Mouse (Mus musculus) midbrain, embryonic 10.5 days (tissue): Measurements from ENCODE around the gene Grin3b. TPM values are rescaled to one million over a fixed set of nuclear protein-coding genes. Genes with fewer than 3 reads are reported as not detected.
A peak's percentile ranks its signal among the peaks of the same experiment; 100 is the strongest.

ENCODE experiments used
- DNase-seq: peaks from one replicate; pipeline ENCODE4 v3.0.0-alpha.2; 2017; ENCODE audit warnings: low spot score
- H3K27ac ChIP-seq: fragments of 300-500 bp; sonication (generic); replicated peaks from 2 replicates; pipeline ENCODE4 v1.5.1; 2016; ENCODE audit warnings: mild to moderate bottlenecking
- H3K27me3 ChIP-seq: fragments of 300-500 bp; sonication (generic); 2 replicates; pipeline ENCODE4 v1.6.1; 2016; ENCODE audit warnings: low read depth, mild to moderate bottlenecking; ENCODE audit not compliant: poor library complexity, severe bottlenecking
- H3K36me3 ChIP-seq: fragments of 300-500 bp; sonication (generic); 2 replicates; pipeline ENCODE4 v1.6.1; 2016; ENCODE audit warnings: mild to moderate bottlenecking, moderate library complexity
- H3K4me1 ChIP-seq: fragments of 300-500 bp; sonication (generic); 2 replicates; pipeline ENCODE4 v1.6.1; 2016
- H3K4me3 ChIP-seq: fragments of 300-500 bp; sonication (generic); 2 replicates; pipeline ENCODE4 v1.5.1; 2016; ENCODE audit warnings: mild to moderate bottlenecking, moderate library complexity
- H3K9me3 ChIP-seq: fragments of 300-500 bp; sonication (generic); replicated peaks from 2 replicates; pipeline ENCODE4 v1.6.1; 2016; ENCODE audit warnings: mild to moderate bottlenecking
- WGBS: fragments of 180-500 bp; shearing (Covaris S2); methylation state at CpG from one replicate; pipeline ENCODE4 v1.1.7; 2016; 5-methylcytosine and 5-hydroxymethylcytosine counted together
- polyA plus RNA-seq: library from polyadenylated mRNA; unstranded; fragments of >200 nt; fragmentation: Nextera tagmentation; extraction: Ambion mirVana; gene quantifications from 2 replicates; pipeline ENCODE4 v1.2.1, GENCODE M21; 2016

Gene Grin3b
- polyA plus RNA-seq, 1 experiment from 2014 or later = 0.30 TPM

DNA sequence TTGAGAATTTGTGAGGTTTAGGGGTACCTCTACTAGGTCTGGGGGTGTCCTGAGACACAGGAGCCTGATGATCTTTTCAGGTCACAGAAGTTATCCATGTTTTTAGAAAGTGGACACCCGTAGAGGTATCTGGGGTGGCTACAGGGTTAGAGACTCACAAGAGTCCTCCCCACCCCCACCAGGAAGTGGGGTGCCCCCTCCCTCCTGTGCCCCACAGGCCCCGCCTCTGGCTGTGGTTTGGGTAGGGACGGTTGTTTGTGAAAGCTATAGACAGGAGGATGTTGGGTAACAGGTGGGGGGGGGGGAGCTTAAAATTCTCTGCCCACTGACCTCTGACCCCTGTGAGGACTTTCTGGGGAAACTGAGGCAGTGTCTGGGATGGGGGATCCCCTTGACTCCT, 46.8 kb downstream of the Grin3b start:
- H3K4me3 ChIP-seq = 0 out of 2 replicates have a peak overlapping the region, but pooled peaks have one; percentile 2
- H3K36me3 ChIP-seq = peaks cover 3% of the 10 kb centered on the region; the same call in 1 of the 2 replicates
- no peak for DNase-seq
- no peaks in the 10 kb centered on the region for H3K9me3 ChIP-seq
- 63% methylated on average over 3 of the region's 3 CpGs for WGBS
- no peak overlapping the region for H3K27ac ChIP-seq
- H3K27me3 ChIP-seq = peaks cover 85% of the 10 kb centered on the region
- peaks cover 35% of the 10 kb centered on the region for H3K4me1 ChIP-seq

DNA sequence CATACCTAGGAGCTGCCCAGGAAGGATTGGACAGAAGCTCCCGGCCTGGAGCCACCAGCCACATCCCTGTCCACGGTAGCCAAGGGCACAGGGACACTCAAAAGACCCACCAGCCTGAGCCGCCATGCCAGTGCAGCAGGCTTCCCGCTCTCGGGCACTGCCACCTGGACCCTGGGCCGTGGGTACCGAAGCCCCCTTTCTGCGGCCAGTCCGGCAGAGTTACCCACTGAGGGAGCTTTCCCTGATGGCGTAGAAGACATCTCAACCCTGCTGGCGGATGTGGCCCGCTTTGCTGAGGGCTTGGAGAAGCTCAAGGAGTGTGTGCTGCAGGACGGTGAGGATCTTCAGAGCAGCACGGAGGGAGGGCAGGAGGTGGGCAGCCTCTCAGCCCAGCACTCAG, 47.3 kb downstream of the Grin3b start:
- no peak overlapping the region for H3K27ac ChIP-seq
- peaks cover 35% of the 10 kb centered on the region for H3K4me1 ChIP-seq
- no peaks in the 10 kb centered on the region for H3K9me3 ChIP-seq
- 82% methylated on average over 14 of the region's 14 CpGs for WGBS
- 0 out of 2 replicates have a peak overlapping the region, but pooled peaks have one; percentile 2 for H3K4me3 ChIP-seq
- H3K27me3 ChIP-seq = peaks cover 81% of the 10 kb centered on the region
- peaks cover 5% of the 10 kb centered on the region for H3K36me3 ChIP-seq
- no peak for DNase-seq

GRCm38 (mm10) chr10:80018739-80019297, 48.3 kb downstream of the Grin3b start:
- 6% methylated on average over 14 of the region's 15 CpGs for WGBS
- Histone ChIP-seq H3K9me3 (no peaks in the 10 kb centered on the region), H3K27me3 (peaks cover 71% of the 10 kb centered on the region), H3K36me3 (peaks cover 7% of the 10 kb centered on the region), H3K4me1 (peaks cover 35% of the 10 kb centered on the region), H3K4me3 (peak overlapping the region; percentile 49), H3K27ac (peak overlapping the region; percentile 85)
- peak; percentile 40 for DNase-seq

- no peaks in the 10 kb centered on the region for H3K9me3 ChIP-seq
- H3K27ac ChIP-seq = peak overlapping the region; percentile 85
- H3K4me3 ChIP-seq = peak overlapping the region; percentile 49
- WGBS = 5% methylated on average over 20 of the region's 20 CpGs
- peak; percentile 57 for DNase-seq
- peaks cover 7% of the 10 kb centered on the region for H3K36me3 ChIP-seq
- H3K4me1 ChIP-seq = peaks cover 37% of the 10 kb centered on the region
- H3K27me3 ChIP-seq = peaks cover 63% of the 10 kb centered on the region
Observed at GRCm38 (mm10) chr10:80019471-80020131, 49.1 kb downstream of the Grin3b start.

DNA sequence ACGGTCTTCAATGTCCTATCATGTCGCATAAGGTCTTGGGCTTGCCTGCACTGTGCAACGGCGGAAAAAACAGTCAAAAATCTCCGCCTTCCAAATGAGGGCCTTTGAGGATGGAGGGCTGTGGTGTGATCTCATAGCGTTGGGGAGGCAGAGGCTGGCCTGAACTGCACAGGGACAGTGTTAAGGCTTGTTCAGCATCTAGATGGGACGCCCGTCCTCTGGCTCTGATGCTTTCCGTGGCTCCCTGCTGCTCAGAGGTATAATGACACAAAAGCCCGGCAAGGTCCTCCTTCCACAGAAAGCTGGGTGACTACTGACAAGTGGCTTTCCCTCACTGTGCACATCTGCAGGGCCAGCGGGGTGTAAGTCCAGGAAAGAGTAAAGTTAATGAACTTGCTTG, 49.7 kb downstream of the Grin3b start:
- WGBS = 20% methylated on average over 11 of the region's 11 CpGs
- DNase-seq = no peak
- Histone ChIP-seq H3K4me1 (peaks cover 34% of the 10 kb centered on the region), H3K4me3 (peak overlapping the region; percentile 49), H3K27me3 (peaks cover 57% of the 10 kb centered on the region), H3K9me3 (no peaks in the 10 kb centered on the region), H3K36me3 (peaks cover 7% of the 10 kb centered on the region), H3K27ac (peak overlapping the region; percentile 85; the same call in 1 of the 2 replicates)

DNA sequence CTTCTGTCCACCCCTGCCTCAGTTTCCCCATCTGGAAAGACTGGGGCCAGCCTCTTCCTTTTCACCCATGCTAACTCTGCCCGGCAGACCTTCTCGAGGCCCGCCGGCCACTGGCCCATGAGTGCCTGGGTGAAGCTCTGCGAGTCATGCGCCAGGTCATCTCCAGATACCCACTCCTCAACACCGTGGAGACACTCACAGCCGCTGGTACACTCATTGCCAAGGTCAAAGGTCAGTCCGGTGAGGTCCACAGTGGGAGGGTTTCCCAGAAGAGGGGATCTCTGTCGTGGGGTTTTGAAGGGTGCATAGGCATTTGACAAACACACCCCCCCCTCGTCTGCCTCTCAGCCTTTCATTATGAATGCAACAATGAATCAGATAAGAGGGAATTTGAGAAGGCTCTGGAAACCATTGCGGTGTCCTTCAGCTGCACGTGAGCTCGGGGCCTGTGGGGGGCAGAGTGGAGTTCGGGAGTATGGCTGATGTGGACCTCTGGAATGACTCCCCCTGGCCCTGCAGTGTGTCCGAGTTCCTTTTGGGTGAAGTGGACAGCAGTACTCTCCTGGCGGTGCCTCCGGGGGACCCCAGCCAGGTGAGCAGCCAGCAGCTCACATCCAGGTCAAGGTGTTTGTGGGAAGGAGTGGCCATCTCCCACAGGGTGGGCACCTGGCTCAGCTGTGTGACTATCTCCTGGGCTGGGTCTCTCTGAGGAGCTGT, 50.2 kb downstream of the Grin3b start:
- WGBS = 85% methylated on average over 18 of the region's 18 CpGs
- peaks cover 37% of the 10 kb centered on the region for H3K4me1 ChIP-seq
- H3K4me3 ChIP-seq = peak overlapping the region; percentile 49
- H3K36me3 ChIP-seq = peaks cover 7% of the 10 kb centered on the region
- H3K9me3 ChIP-seq = no peaks in the 10 kb centered on the region
- peaks cover 51% of the 10 kb centered on the region for H3K27me3 ChIP-seq
- no peak for DNase-seq
- H3K27ac ChIP-seq = no peak overlapping the region

DNA sequence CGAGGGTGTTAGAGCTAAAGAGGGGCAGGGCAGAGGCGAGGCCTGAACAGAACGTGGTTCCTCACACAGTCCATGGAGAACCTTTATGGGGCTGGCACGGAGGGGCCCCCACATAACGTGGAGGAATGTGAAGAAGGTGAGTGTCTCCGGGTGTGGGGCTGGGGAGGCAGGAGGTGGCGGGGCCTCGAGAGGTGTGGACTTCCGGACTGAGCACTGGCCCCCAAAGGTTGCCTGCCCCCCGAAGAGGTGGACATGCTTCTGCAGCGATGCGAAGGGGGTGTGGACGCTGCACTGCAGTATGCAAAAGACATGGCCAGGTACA, 50.8 kb downstream of the Grin3b start:
- Histone ChIP-seq H3K36me3 (peaks cover 7% of the 10 kb centered on the region), H3K4me3 (no peak overlapping the region), H3K27ac (no peak overlapping the region), H3K4me1 (peaks cover 41% of the 10 kb centered on the region), H3K9me3 (no peaks in the 10 kb centered on the region), H3K27me3 (peaks cover 46% of the 10 kb centered on the region)
- WGBS = 92% methylated on average over 13 of the region's 13 CpGs
- no peak for DNase-seq

GRCm38 (mm10) chr10:80022164-80022563, 51.6 kb downstream of the Grin3b start:
- Histone ChIP-seq H3K27me3 (peaks cover 37% of the 10 kb centered on the region), H3K4me1 (peaks cover 35% of the 10 kb centered on the region), H3K27ac (no peak overlapping the region), H3K36me3 (peaks cover 7% of the 10 kb centered on the region), H3K9me3 (no peaks in the 10 kb centered on the region), H3K4me3 (no peak overlapping the region; the same call in 1 of the 2 replicates)
- WGBS = 90% methylated on average over 12 of the region's 12 CpGs
- DNase-seq = no peak

GRCm38 (mm10) chr10:80022806-80023205, 52.3 kb downstream of the Grin3b start:
- Histone ChIP-seq H3K27me3 (peaks cover 31% of the 10 kb centered on the region), H3K9me3 (no peaks in the 10 kb centered on the region), H3K27ac (no peak overlapping the region), H3K36me3 (peaks cover 7% of the 10 kb centered on the region), H3K4me3 (no peak overlapping the region), H3K4me1 (peaks cover 35% of the 10 kb centered on the region)
- WGBS = 94% methylated on average over 8 of the region's 8 CpGs
- DNase-seq = no peak

- Histone ChIP-seq H3K4me1 (peaks cover 32% of the 10 kb centered on the region), H3K9me3 (no peaks in the 10 kb centered on the region), H3K36me3 (peaks cover 7% of the 10 kb centered on the region), H3K27ac (no peak overlapping the region), H3K27me3 (peaks cover 25% of the 10 kb centered on the region), H3K4me3 (no peak overlapping the region)
- 92% methylated on average over 5 of the region's 5 CpGs for WGBS
- DNase-seq = no peak
Observed at GRCm38 (mm10) chr10:80023758-80024157, 53.2 kb downstream of the Grin3b start.

DNA sequence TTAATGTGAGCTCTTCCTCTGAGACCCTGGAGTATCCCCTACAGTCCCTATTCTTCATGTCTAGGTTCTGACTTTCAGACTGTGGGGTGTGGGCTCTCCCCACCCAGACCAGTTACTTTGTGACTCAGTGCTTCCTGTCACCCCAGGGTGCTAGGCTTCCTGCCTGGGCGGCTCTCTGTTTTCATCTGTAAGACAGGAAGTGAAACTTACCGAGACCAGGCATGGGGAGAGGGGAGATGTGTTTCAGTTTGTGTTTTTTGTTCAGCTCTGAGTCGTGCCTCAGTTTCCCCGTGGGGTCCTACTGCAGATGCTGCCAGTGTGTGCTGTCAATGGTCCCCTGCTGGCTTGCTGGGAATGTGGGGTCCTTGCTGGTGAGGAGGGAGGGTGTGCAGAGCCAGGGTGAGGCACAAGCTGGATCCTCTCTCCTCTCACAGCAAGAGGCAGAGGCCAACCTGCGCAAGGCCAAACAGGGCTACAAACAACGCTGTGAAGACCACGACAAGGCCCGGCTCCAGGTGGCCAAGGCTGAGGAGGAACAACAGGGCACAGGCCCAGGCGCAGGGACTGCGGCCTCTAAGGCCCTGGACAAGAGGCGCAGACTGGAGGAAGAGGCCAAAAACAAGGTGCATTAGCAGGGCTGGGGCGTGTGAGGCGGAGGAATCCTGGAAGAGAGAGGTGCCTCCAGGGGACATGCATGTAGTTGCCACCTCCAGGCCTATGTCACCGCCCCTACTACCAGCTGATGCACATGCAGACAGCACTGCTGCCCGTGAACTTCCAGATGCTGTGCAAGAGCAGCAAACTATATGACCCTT, 53.9 kb downstream of the Grin3b start:
- H3K36me3 ChIP-seq = peaks cover 7% of the 10 kb centered on the region
- H3K27ac ChIP-seq = 0 out of 2 replicates have a peak overlapping the region, but pooled peaks have one; percentile 52
- H3K27me3 ChIP-seq = peaks cover 18% of the 10 kb centered on the region
- H3K9me3 ChIP-seq = no peaks in the 10 kb centered on the region
- no peak for DNase-seq
- peaks cover 25% of the 10 kb centered on the region for H3K4me1 ChIP-seq
- H3K4me3 ChIP-seq = no peak overlapping the region
- 80% methylated on average over 15 of the region's 15 CpGs for WGBS

DNA sequence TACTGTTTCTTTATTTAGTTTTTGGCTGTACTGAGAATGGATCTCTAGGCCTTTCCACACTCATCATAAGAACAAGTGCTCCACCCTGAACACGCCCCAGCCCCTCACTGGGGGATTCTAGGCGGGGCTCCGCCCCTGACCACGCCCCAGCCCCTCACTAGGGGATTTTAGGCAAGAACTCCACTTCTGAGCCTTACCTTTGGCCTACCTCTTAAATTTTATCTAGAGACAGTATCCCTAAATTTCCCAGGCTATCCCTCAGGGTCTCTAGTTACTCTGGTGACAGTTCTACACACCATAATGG, 54.5 kb downstream of the Grin3b start:
- Histone ChIP-seq H3K4me3 (no peak overlapping the region), H3K4me1 (peaks cover 19% of the 10 kb centered on the region), H3K9me3 (no peaks in the 10 kb centered on the region), H3K27ac (no peak overlapping the region), H3K27me3 (peaks cover 12% of the 10 kb centered on the region), H3K36me3 (peaks cover 7% of the 10 kb centered on the region)
- DNase-seq = no peak
- WGBS = 59% methylated on average over 4 of the region's 4 CpGs
